Mouse (Mus musculus): ENCODE measurements around the gene Ttc21a. TPM values are rescaled to one million over a fixed set of nuclear protein-coding genes. Genes with fewer than 3 reads are reported as not detected.
"Not testable (repeated sequence)": the region's sequence is repeated elsewhere in the genome, so short reads cannot be mapped to it uniquely, and the experiment has no call there.

Gene Ttc21a
- polyA plus RNA-seq, 1 experiment = not detected

GRCm38 (mm10) chr9:120009226-120009841 is 71.9 kb downstream of the Ttc21a start:
- peaks cover 3% of the 10 kb centered on the region; the same call in 1 of the 2 replicates for H3K9me3 ChIP-seq (ENCODE audit: control insufficient read depth, low read length)
- peaks cover 11% of the 10 kb centered on the region for H3K4me1 ChIP-seq (ENCODE audit: control insufficient read depth)
- H3K4me3 ChIP-seq (replicated peaks) = no peak overlapping the region
- H3K27me3 ChIP-seq (ENCODE audit: control insufficient read depth) = peaks cover 12% of the 10 kb centered on the region
- H3K36me3 ChIP-seq (ENCODE audit: control insufficient read depth) = no peaks in the 10 kb centered on the region
- TF ChIP-seq TAL1 (IDR thresholded peaks at IDR 0.05; ENCODE audit: low read length) (no peak), GATA1 (IDR thresholded peaks at IDR 0.05; ENCODE audit: low read length) (no peak)

- Histone ChIP-seq H3K4me3 (replicated peaks) (no peak overlapping the region), H3K9me3 (ENCODE audit: control insufficient read depth, low read length) (peaks cover 3% of the 10 kb centered on the region; the same call in 1 of the 2 replicates), H3K4me1 (ENCODE audit: control insufficient read depth) (peaks cover 11% of the 10 kb centered on the region), H3K36me3 (ENCODE audit: control insufficient read depth) (no peaks in the 10 kb centered on the region), H3K27me3 (ENCODE audit: control insufficient read depth) (peaks cover 12% of the 10 kb centered on the region)
- TF ChIP-seq TAL1 (IDR thresholded peaks at IDR 0.05; ENCODE audit: low read length) (no peak), GATA1 (IDR thresholded peaks at IDR 0.05; ENCODE audit: low read length) (no peak)
Measured at GRCm38 (mm10) chr9:120009871-120010270, 72.5 kb downstream of the Ttc21a start.

DNA sequence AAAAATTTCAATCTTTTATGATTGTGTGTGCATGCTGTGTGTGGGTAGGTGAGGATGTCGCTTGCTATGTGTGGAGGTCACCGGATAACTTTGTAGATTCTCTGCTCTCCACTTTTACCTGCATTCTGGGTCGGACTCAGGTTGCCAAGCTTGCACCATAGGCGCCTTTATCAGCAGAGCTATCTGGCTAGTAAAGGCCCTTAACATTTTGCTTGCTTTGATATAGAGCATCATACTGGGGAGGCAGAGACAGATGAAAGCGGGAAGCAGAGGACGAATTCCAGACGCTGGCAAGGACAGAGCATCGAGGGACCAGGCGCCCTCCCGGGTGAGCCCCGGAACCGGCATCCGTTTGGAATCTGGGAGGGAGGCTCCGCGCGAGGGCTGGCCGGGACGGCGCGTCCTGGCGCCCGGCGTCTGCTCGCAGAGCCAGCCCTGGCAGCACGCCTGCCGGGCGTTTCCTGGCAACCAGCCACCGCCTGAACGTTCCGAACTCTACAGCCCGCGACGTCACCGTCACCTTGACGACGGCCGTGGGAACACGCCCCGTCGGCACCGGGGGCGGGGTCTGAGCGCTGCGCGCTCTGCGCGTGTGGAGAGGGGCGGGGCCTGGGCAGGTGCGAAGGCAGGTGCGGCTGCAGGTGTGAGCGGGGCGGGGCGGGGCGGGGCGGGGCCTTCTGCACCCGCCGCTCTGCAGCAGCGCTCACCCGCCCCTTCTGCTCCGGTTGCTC is 73.5 kb downstream of the Ttc21a start:
- no peak for TF ChIP-seq TAL1 (IDR thresholded peaks at IDR 0.05; ENCODE audit: low read length)
- TF ChIP-seq GATA1 (IDR thresholded peaks at IDR 0.05; ENCODE audit: low read length) = no peak

GRCm38 (mm10) chr9:120011533-120011932 is 74.1 kb downstream of the Ttc21a start:
- H3K4me3 ChIP-seq (replicated peaks) = no peak overlapping the region
- no peaks in the 10 kb centered on the region for H3K36me3 ChIP-seq (ENCODE audit: control insufficient read depth)
- H3K9me3 ChIP-seq (ENCODE audit: control insufficient read depth, low read length) = peaks cover 3% of the 10 kb centered on the region; the same call in 1 of the 2 replicates
- peaks cover 12% of the 10 kb centered on the region for H3K27me3 ChIP-seq (ENCODE audit: control insufficient read depth)
- H3K4me1 ChIP-seq (ENCODE audit: control insufficient read depth) = peaks cover 11% of the 10 kb centered on the region
- TF ChIP-seq GATA1 (IDR thresholded peaks at IDR 0.05; ENCODE audit: low read length) (no peak), TAL1 (IDR thresholded peaks at IDR 0.05; ENCODE audit: low read length) (no peak)

More for the DNA sequence above, 73.5 kb downstream of the Ttc21a start:
- peak overlapping the region; percentile 35 for H3K4me3 ChIP-seq (replicated peaks)
- H3K9me3 ChIP-seq (ENCODE audit: control insufficient read depth, low read length) = peaks cover 3% of the 10 kb centered on the region; the same call in 1 of the 2 replicates
- peaks cover 12% of the 10 kb centered on the region for H3K27me3 ChIP-seq (ENCODE audit: control insufficient read depth)
- peaks cover 11% of the 10 kb centered on the region for H3K4me1 ChIP-seq (ENCODE audit: control insufficient read depth)
- H3K36me3 ChIP-seq (ENCODE audit: control insufficient read depth) = no peaks in the 10 kb centered on the region

DNA sequence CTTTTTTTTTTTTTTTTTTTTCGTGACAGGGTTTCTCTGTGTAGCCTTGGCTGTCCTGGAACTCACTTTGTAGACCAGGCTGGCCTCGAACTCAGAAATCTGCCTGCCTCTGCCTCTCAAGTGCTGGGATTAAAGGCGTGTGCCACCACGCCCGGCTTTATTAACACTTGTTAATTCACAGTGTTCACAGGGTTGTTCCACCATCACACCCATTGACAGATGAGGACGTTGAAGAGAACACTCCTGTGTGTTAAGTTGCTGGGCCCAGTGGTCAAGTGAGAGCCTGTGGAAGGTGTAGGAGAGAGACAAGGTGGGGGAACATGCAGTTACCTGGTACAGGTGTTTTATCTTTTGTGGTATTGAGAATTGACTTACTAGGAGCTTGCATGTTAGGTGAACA is 74.8 kb downstream of the Ttc21a start:
- H3K9me3 ChIP-seq (ENCODE audit: control insufficient read depth, low read length); H3K36me3 ChIP-seq (ENCODE audit: control insufficient read depth); H3K4me3 ChIP-seq (replicated peaks): not testable (repeated sequence)
- Histone ChIP-seq H3K27me3 (ENCODE audit: control insufficient read depth) (peaks cover 12% of the 10 kb centered on the region), H3K4me1 (ENCODE audit: control insufficient read depth) (peaks cover 11% of the 10 kb centered on the region)

- H3K9me3 ChIP-seq (ENCODE audit: control insufficient read depth, low read length) = peaks cover 1% of the 10 kb centered on the region; the same call in 1 of the 2 replicates
- H3K27me3 ChIP-seq (ENCODE audit: control insufficient read depth) = peaks cover 12% of the 10 kb centered on the region
- no peak overlapping the region for H3K4me3 ChIP-seq (replicated peaks)
- peaks cover 11% of the 10 kb centered on the region for H3K4me1 ChIP-seq (ENCODE audit: control insufficient read depth)
- no peak for TF ChIP-seq TAL1 (IDR thresholded peaks at IDR 0.05; ENCODE audit: low read length)
- no peak for TF ChIP-seq GATA1 (IDR thresholded peaks at IDR 0.05; ENCODE audit: low read length)
- H3K36me3 ChIP-seq (ENCODE audit: control insufficient read depth) = no peaks in the 10 kb centered on the region
Measured at GRCm38 (mm10) chr9:120012781-120013180, 75.4 kb downstream of the Ttc21a start.

- H3K4me3 ChIP-seq (replicated peaks) = no peak overlapping the region
- no peaks in the 10 kb centered on the region; the same call in 1 of the 2 replicates for H3K9me3 ChIP-seq (ENCODE audit: control insufficient read depth, low read length)
- H3K36me3 ChIP-seq (ENCODE audit: control insufficient read depth) = no peaks in the 10 kb centered on the region
- no peak for TF ChIP-seq TAL1 (IDR thresholded peaks at IDR 0.05; ENCODE audit: low read length)
- TF ChIP-seq GATA1 (IDR thresholded peaks at IDR 0.05; ENCODE audit: low read length) = no peak
- peaks cover 11% of the 10 kb centered on the region for H3K4me1 ChIP-seq (ENCODE audit: control insufficient read depth)
- H3K27me3 ChIP-seq (ENCODE audit: control insufficient read depth) = peaks cover 12% of the 10 kb centered on the region
Measured at GRCm38 (mm10) chr9:120013251-120013820, 75.9 kb downstream of the Ttc21a start.

GRCm38 (mm10) chr9:120014828-120015227 is 77.4 kb downstream of the Ttc21a start:
- TF ChIP-seq GATA1 (IDR thresholded peaks at IDR 0.05; ENCODE audit: low read length) = no peak
- no peak for TF ChIP-seq TAL1 (IDR thresholded peaks at IDR 0.05; ENCODE audit: low read length)
- peaks cover 12% of the 10 kb centered on the region for H3K27me3 ChIP-seq (ENCODE audit: control insufficient read depth)
- peaks cover 11% of the 10 kb centered on the region for H3K4me1 ChIP-seq (ENCODE audit: control insufficient read depth)
- no peak overlapping the region for H3K4me3 ChIP-seq (replicated peaks)
- no peaks in the 10 kb centered on the region; the same call in 1 of the 2 replicates for H3K9me3 ChIP-seq (ENCODE audit: control insufficient read depth, low read length)
- H3K36me3 ChIP-seq (ENCODE audit: control insufficient read depth) = no peaks in the 10 kb centered on the region

- TF ChIP-seq TAL1 (IDR thresholded peaks at IDR 0.05; ENCODE audit: low read length) (no peak), GATA1 (IDR thresholded peaks at IDR 0.05; ENCODE audit: low read length) (no peak)
- Histone ChIP-seq H3K9me3 (ENCODE audit: control insufficient read depth, low read length) (no peaks in the 10 kb centered on the region), H3K36me3 (ENCODE audit: control insufficient read depth) (no peaks in the 10 kb centered on the region), H3K4me3 (replicated peaks) (no peak overlapping the region), H3K27me3 (ENCODE audit: control insufficient read depth) (peaks cover 5% of the 10 kb centered on the region; the same call in 1 of the 2 replicates), H3K4me1 (ENCODE audit: control insufficient read depth) (no peaks in the 10 kb centered on the region; the same call in 1 of the 2 replicates)
Measured at GRCm38 (mm10) chr9:120016956-120017355, 79.5 kb downstream of the Ttc21a start.

Other genes starting within 250 kb of the Ttc21a start
- gene Scn10a, start 218.3 kb upstream of the Ttc21a start, polyA plus RNA-seq (2012) = 0.02 TPM in 1 of 2 replicates, not detected in the other
- gene Scn11a, start 112.2 kb upstream of the Ttc21a start, polyA plus RNA-seq (2012) = not detected in 2 replicates
- gene Wdr48, start 42.7 kb upstream of the Ttc21a start, polyA plus RNA-seq (2012) = 1.3 and 1.4 TPM in 2 replicates
- gene Gorasp1, start within 50 bp of the Ttc21a start, polyA plus RNA-seq (2012) = 0.49 and 0.59 TPM in 2 replicates
- gene Csrnp1, start 47.1 kb downstream of the Ttc21a start, polyA plus RNA-seq (2012) = 0.12 and 0.23 TPM in 2 replicates
- gene Xirp1, start 86.0 kb downstream of the Ttc21a start, polyA plus RNA-seq (2012) = not detected in 2 replicates
- gene Cx3cr1, start 132.3 kb downstream of the Ttc21a start, polyA plus RNA-seq (2012) = 0.01 TPM in 2 replicates
- not detected in 2 replicates for gene Ccr8, start 154.5 kb downstream of the Ttc21a start, polyA plus RNA-seq (2012)
- gene Slc25a38, start 172.8 kb downstream of the Ttc21a start, polyA plus RNA-seq (2012) = 22.5 and 36.0 TPM in 2 replicates
- gene Rpsa, start 190.1 kb downstream of the Ttc21a start, polyA plus RNA-seq (2012) = 245 and 656 TPM in 2 replicates
- gene Mobp, start 212.1 kb downstream of the Ttc21a start, polyA plus RNA-seq (2012) = 0.03 TPM in 1 of 2 replicates, not detected in the other

Measured in erythroblast, embryonic 14.5 days (primary cell).